ENCODE assay signal across 12 mouse cellular contexts in the genomic region with DNA sequence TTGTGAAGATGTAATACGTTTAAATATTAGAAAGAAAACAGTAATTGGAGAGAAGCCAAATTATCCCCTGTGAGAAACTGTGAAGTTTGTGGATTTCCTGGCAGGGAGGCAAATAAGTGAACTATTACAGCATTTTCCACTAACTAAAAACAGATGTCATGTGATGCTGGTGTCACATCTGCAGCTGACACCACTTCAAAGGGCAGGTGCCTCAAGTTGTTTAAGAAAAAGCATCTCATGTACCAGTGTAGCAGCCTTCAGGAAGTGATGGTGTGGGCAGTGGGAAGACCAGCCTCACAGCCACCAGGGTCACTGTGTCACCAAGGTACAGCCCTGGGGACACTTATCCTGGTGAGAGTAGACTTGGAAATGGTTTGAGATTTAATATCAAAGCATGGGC.
DNase-seq lines count a peak whose midpoint lies in the region; ATAC-seq and TF ChIP-seq lines count a peak whose summit lies in the region.
"Had no signal": no experiment of that assay in that cellular context is flagged by ENCODE, and none has a peak within 500 bp of the region (broad histone marks: within the 10 kb centered on the region; RNA-seq: fewer than 3 reads in every experiment).

No protein-coding gene starts in this region.

- peak; percentile 3 for DNase-seq in liver, adult 2 months (ENCODE audit: extremely low read depth, low read depth, low spot score)
- peak; percentile 19 for DNase-seq in embryo, embryonic 10.5 days (ENCODE audit: low spot score)
- peak; percentile 86 for DNase-seq in thymus, postnatal 25 days
- no peak for DNase-seq in layer of hippocampus, adult 2 months (ENCODE audit: low spot score in 2 of 2)
- no peak for DNase-seq in midbrain, embryonic 11.5 days (ENCODE audit: low spot score, missing footprints)
- DNase-seq in midbrain, postnatal 0 days (ENCODE audit: low spot score) = no peak

- H3K4me2 ChIP-seq in liver, embryonic 12.5 days = no peak overlapping the region
- no peak overlapping the region for H3K4me2 ChIP-seq in midbrain, embryonic 11.5 days
- no peak overlapping the region for H3K4me2 ChIP-seq in midbrain, postnatal 0 days (ENCODE audit: low read depth, low read length, poor library complexity, severe bottlenecking)
- H3K4me2 ChIP-seq: liver, embryonic 15.5 days; midbrain, embryonic 13.5 days had no signal

- no peaks in the 10 kb centered on the region for H3K27me3 ChIP-seq in liver, adult 2 months (ENCODE audit: control insufficient read depth, insufficient read depth, low read length)
- H3K27me3 ChIP-seq in liver, embryonic 12.5 days (replicated peaks) = no peaks in the 10 kb centered on the region
- no peaks in the 10 kb centered on the region for H3K27me3 ChIP-seq in midbrain, embryonic 11.5 days (ENCODE audit: control insufficient read depth, insufficient read depth, low read length)
- no peaks in the 10 kb centered on the region for H3K27me3 ChIP-seq in midbrain, postnatal 0 days (ENCODE audit: insufficient read depth, low read length)
- H3K27me3 ChIP-seq: liver, embryonic 15.5 days; midbrain, embryonic 13.5 days had no signal

- no peaks in the 10 kb centered on the region for H3K4me1 ChIP-seq in liver, adult 2 months (ENCODE audit: control insufficient read depth, insufficient read depth, low read length)
- H3K4me1 ChIP-seq in liver, embryonic 12.5 days = peaks cover 15% of the 10 kb centered on the region
- peaks cover 2% of the 10 kb centered on the region; the same call in 1 of the 2 replicates for H3K4me1 ChIP-seq in midbrain, embryonic 11.5 days (ENCODE audit: control insufficient read depth, insufficient read depth, low read length)
- no peaks in the 10 kb centered on the region for H3K4me1 ChIP-seq in midbrain, postnatal 0 days (ENCODE audit: insufficient read depth, low read length)
- H3K4me1 ChIP-seq: heart, embryonic 10.5 days had no signal

- no peak for ATAC-seq in liver, embryonic 12.5 days
- ATAC-seq in megakaryocyte progenitor cell, adult 5-6 weeks (replicated peaks; ENCODE audit: poor library complexity) = 0 out of 2 replicates have a peak, but pooled peaks have one; percentile 14
- ATAC-seq in midbrain, embryonic 11.5 days (ENCODE audit: low FRiP score) = no peak
- ATAC-seq in midbrain, postnatal 0 days (ENCODE audit: low FRiP score) = no peak
- ATAC-seq: midbrain, embryonic 13.5 days had no signal

- no peak for TF ChIP-seq CTCF in liver, adult 2 months (IDR thresholded peaks at IDR 0.05; ENCODE audit: low read depth, low read length)
- TF ChIP-seq CTCF in layer of hippocampus, adult 2 months (conservative IDR thresholded peaks at IDR 0.05) = no peak
- no peak for TF ChIP-seq CTCF in midbrain, postnatal 0 days (IDR thresholded peaks at IDR 0.05)

- no peaks in the 10 kb centered on the region for H3K9me3 ChIP-seq in liver, embryonic 12.5 days (replicated peaks)
- no peaks in the 10 kb centered on the region for H3K9me3 ChIP-seq in midbrain, embryonic 11.5 days (ENCODE audit: control insufficient read depth, low read length)
- no peaks in the 10 kb centered on the region for H3K9me3 ChIP-seq in midbrain, postnatal 0 days (ENCODE audit: low read length)
- H3K9me3 ChIP-seq: heart, embryonic 10.5 days; liver, embryonic 15.5 days; midbrain, embryonic 13.5 days had no signal

- 60% methylated on average over 1 of the region's 1 CpGs for whole genome bisulfite sequencing in liver, adult 2 months
- 44% methylated on average over 1 of the region's 1 CpGs for WGBS in liver, embryonic 12.5 days (ENCODE audit: insufficient replicate concordance)
- WGBS in midbrain, embryonic 11.5 days = 79% methylated on average over 1 of the region's 1 CpGs
- 63% methylated on average over 1 of the region's 1 CpGs for WGBS in midbrain, postnatal 0 days

- no peak overlapping the region for H3K9ac ChIP-seq in liver, adult 2 months (ENCODE audit: low read depth, low read length)
- H3K9ac ChIP-seq in liver, embryonic 12.5 days = no peak overlapping the region
- H3K9ac ChIP-seq in midbrain, embryonic 11.5 days (ENCODE audit: low read length) = no peak overlapping the region
- no peak overlapping the region for H3K9ac ChIP-seq in midbrain, postnatal 0 days (replicated peaks; ENCODE audit: low read length, poor library complexity, severe bottlenecking)
- H3K9ac ChIP-seq: liver, embryonic 15.5 days; midbrain, embryonic 13.5 days had no signal

- no peak for TF ChIP-seq POLR2A in liver, adult 2 months (IDR thresholded peaks at IDR 0.05; ENCODE audit: extremely low read depth, insufficient read depth, low read length)

- H3K36me3 ChIP-seq in liver, adult 2 months (ENCODE audit: control insufficient read depth, insufficient read depth, low read length) = no peaks in the 10 kb centered on the region
- H3K36me3 ChIP-seq in liver, embryonic 12.5 days = no peaks in the 10 kb centered on the region
- H3K36me3 ChIP-seq in midbrain, embryonic 11.5 days (ENCODE audit: control insufficient read depth, insufficient read depth, low read length) = no peaks in the 10 kb centered on the region
- no peaks in the 10 kb centered on the region for H3K36me3 ChIP-seq in midbrain, postnatal 0 days (ENCODE audit: insufficient read depth, low read length)
- H3K36me3 ChIP-seq: heart, embryonic 10.5 days; liver, embryonic 15.5 days; midbrain, embryonic 13.5 days had no signal

- H3K4me3 ChIP-seq in liver, adult 2 months (ENCODE audit: insufficient read depth, low read depth, low read length) = no peak overlapping the region
- no peak overlapping the region for H3K4me3 ChIP-seq in liver, embryonic 12.5 days
- H3K4me3 ChIP-seq in layer of hippocampus, adult 2 months = no peak overlapping the region
- no peak overlapping the region for H3K4me3 ChIP-seq in midbrain, embryonic 11.5 days (ENCODE audit: low read depth, low read length)
- no peak overlapping the region for H3K4me3 ChIP-seq in midbrain, postnatal 0 days (ENCODE audit: low read depth, low read length)
- H3K4me3 ChIP-seq: heart, embryonic 10.5 days; liver, embryonic 15.5 days; midbrain, embryonic 13.5 days had no signal

- H3K27ac ChIP-seq in liver, adult 2 months (replicated peaks; ENCODE audit: insufficient read depth, low read depth, low read length) = no peak overlapping the region
- H3K27ac ChIP-seq in liver, embryonic 12.5 days = no peak overlapping the region
- H3K27ac ChIP-seq in layer of hippocampus, adult 2 months = no peak overlapping the region
- no peak overlapping the region for H3K27ac ChIP-seq in midbrain, embryonic 11.5 days (ENCODE audit: low read depth, low read length)
- H3K27ac ChIP-seq in midbrain, postnatal 0 days (ENCODE audit: low read depth, low read length) = no peak overlapping the region
- H3K27ac ChIP-seq: heart, embryonic 10.5 days; kidney, postnatal 0 days; liver, embryonic 15.5 days; midbrain, embryonic 13.5 days had no signal

- H3K79me2 ChIP-seq in liver, adult 2 months (ENCODE audit: control insufficient read depth, insufficient read depth, low read length) = no peaks in the 10 kb centered on the region

Comparison
In these comparisons a context has a peak if more than half of its experiments do, and no peak if none do; other contexts are left out.
1. DNase-seq: peak in liver, adult 2 months (single experiment), embryo, embryonic 10.5 days (single experiment) and thymus, postnatal 25 days (single experiment); none in layer of hippocampus, adult 2 months (0 of 2), midbrain, embryonic 11.5 days (single experiment) and midbrain, postnatal 0 days (single experiment).